Mouse (Mus musculus) ES-E14 (cell line): ENCODE data around the gene Impad1.

Experiments
- CHD2 ChIP-seq: IDR thresholded peaks from 2 replicates; pipeline ENCODE4 v1.6.1; 2014; ENCODE audit warnings: mild to moderate bottlenecking, low read depth, low read length, inconsistent platforms
- HCFC1 ChIP-seq: IDR thresholded peaks from 2 replicates; pipeline ENCODE4 v1.6.1; 2012; ENCODE audit warnings: low read length, inconsistent platforms, borderline replicate concordance; ENCODE audit not compliant: insufficient read depth

GRCm38 (mm10) chr4:4785169-4785568 is 8.0 kb downstream of the Impad1 start:
- TF ChIP-seq CHD2 (no peak), HCFC1 (no peak)
